Mouse (Mus musculus) heart, adult 2 months (tissue): ENCODE measurements around the gene Tmem251. TPM values are rescaled to one million over a fixed set of nuclear protein-coding genes. Genes with fewer than 3 reads are reported as not detected.
A peak's percentile ranks its signal among the peaks of the same experiment; 100 is the strongest.

Experiments
- DNase-seq, 2 experiments: peaks; one replicate each; pipeline ENCODE4 v3.0.0; 2021
- H3K27ac ChIP-seq: fragments of 200-600 bp; 2 replicates; pipeline ENCODE4 v1.8.1; 2022
- H3K27me3 ChIP-seq: fragments of 200-500 bp; 2 replicates; pipeline ENCODE4 v1.6.1; 2012; ENCODE audit warnings: mild to moderate bottlenecking, low read length, inconsistent platforms, mixed read lengths; ENCODE audit not compliant: control insufficient read depth, insufficient read depth
- H3K36me3 ChIP-seq: fragments of 200-500 bp; 2 replicates; pipeline ENCODE4 v1.6.1; 2012; ENCODE audit warnings: low read length, inconsistent platforms; ENCODE audit not compliant: control insufficient read depth, insufficient read depth
- H3K4me1 ChIP-seq: fragments of 200-500 bp; 2 replicates; pipeline ENCODE4 v1.6.1; 2011; ENCODE audit warnings: low read length; ENCODE audit not compliant: control insufficient read depth, insufficient read depth
- H3K4me3 ChIP-seq: fragments of 200-600 bp; 2 replicates; pipeline ENCODE4 v1.8.1; 2022
- H3K79me2 ChIP-seq: fragments of 200-500 bp; replicated peaks from 2 replicates; pipeline ENCODE4 v1.6.1; 2012; ENCODE audit warnings: mild to moderate bottlenecking, inconsistent platforms, low read length, moderate library complexity, mixed read lengths; ENCODE audit not compliant: control insufficient read depth, insufficient read depth
- H3K9ac ChIP-seq: fragments of 200-500 bp; 2 replicates; pipeline ENCODE4 v1.6.1; 2012; ENCODE audit warnings: low read depth, mild to moderate bottlenecking, control low read depth, inconsistent platforms, low read length, mixed read lengths
- CTCF ChIP-seq: fragments of 200-600 bp; IDR thresholded peaks from 2 replicates; pipeline ENCODE4 v1.8.1; 2022; ENCODE audit warnings: antibody characterized with exemption, mild to moderate bottlenecking, moderate library complexity
- EP300 ChIP-seq: fragments of 200-500 bp; IDR thresholded peaks from 2 replicates; pipeline ENCODE4 v1.6.1; 2011; ENCODE audit warnings: low read depth, low read length, control low read depth; ENCODE audit not compliant: insufficient read depth
- POLR2A ChIP-seq: fragments of 200-500 bp; IDR thresholded peaks from 2 replicates; pipeline ENCODE4 v1.6.1; 2011; ENCODE audit warnings: mild to moderate bottlenecking, low read depth, low read length, control low read depth; ENCODE audit not compliant: insufficient read depth
- WGBS: fragments of 180-500 bp; shearing (Covaris S2); methylation state at CpG from one replicate; pipeline ENCODE4 v1.1.7; 2018; 5-methylcytosine and 5-hydroxymethylcytosine counted together
- intact Hi-C: fragments of 180-260 bp; cut with DNase I; formaldehyde crosslinking; loops from one replicate; pipeline ENCODE4 v1.15.1; 2025
- polyA plus RNA-seq: library from polyadenylated mRNA; depleted of rRNA; stranded (reverse); fragments of >200 nt; gene quantifications from 2 replicates; pipeline ENCODE4 v1.2.3, GENCODE M21; 2012
- total RNA-seq, 2 experiments: library from RNA; stranded (reverse); gene quantifications; 2 replicates each; pipeline ENCODE4 v1.2.3; 2021

Gene Tmem251
- total and polyA plus RNA-seq, 3 experiments = 1.8 to 4.6 (median 4.5) TPM

DNA sequence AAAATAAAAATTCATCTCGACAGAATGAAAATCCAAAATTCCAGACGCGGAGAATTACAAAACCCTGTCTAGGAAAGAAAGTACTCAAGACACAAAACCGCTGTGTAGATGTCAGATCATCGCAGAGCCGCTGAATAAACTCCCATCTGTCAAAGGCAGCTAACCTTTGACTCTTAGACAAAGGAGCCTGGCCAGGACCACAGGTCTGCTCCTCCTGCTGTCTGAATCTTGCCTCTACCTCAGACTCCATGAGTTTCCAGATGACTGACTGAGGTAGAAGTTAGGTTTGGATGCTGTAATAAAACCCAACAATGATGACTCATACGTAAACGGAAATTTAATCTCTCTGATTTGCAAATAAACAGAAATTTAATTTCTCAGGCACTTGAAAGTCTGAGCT is 20.6 kb upstream of the Tmem251 start:
- Histone ChIP-seq H3K9ac (no peak overlapping the region), H3K79me2 (no peaks in the 10 kb centered on the region), H3K27ac (no peak overlapping the region), H3K36me3 (no peaks in the 10 kb centered on the region), H3K4me1 (no peaks in the 10 kb centered on the region), H3K27me3 (no peaks in the 10 kb centered on the region), H3K4me3 (no peak overlapping the region)
- TF ChIP-seq POLR2A (no peak), EP300 (no peak)
- DNase-seq = no peak
- intact Hi-C loops = no loop called here
- 89% methylated on average over 8 of the region's 8 CpGs for WGBS

DNA sequence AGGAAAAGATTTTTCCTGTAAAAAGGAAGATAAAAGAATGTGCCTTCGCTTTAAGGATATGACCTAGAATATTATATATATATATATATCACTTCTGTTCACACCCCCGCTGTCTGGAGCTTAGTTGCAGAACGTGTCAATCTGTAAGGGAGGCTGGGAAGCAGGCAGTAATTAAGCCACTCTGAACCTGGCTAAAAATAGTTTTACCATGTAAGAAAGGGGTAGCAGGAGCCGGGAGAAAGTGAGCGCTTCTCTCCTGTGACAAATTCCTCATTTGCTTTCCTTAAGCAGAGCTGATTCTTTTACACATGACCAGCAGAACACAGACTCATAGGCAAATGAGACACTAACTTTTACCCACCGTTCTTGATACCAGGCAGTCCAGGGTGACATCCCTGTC is 19.7 kb upstream of the Tmem251 start:
- Histone ChIP-seq H3K4me3 (no peak overlapping the region), H3K36me3 (no peaks in the 10 kb centered on the region), H3K27me3 (no peaks in the 10 kb centered on the region), H3K4me1 (no peaks in the 10 kb centered on the region), H3K79me2 (no peaks in the 10 kb centered on the region), H3K27ac (no peak overlapping the region), H3K9ac (no peak overlapping the region)
- no peak for DNase-seq
- TF ChIP-seq EP300 (no peak), POLR2A (no peak), CTCF (no peak)
- intact Hi-C loops = no loop called here
- WGBS = 36% methylated on average over 6 of the region's 6 CpGs

DNA sequence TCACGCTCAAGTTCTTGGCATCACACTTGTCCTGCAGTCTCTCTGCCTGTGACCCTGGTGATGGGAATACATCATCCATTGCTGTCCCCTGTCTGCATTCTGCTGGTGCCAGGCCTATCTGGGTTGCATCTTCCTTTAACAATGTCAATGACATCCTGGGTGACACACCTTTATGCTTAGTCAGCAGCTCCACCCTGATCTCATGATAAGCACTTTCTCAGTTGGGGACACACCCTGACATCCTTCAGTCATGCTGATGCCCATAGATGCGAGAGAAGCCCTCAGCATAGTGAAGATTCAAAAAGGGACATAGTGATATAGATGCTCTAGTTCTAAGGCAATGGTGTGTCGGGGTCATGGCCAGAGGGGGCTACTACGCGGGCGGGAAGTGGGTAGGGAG is 18.4 kb upstream of the Tmem251 start:
- no peak for DNase-seq
- Histone ChIP-seq H3K27me3 (no peaks in the 10 kb centered on the region), H3K79me2 (no peaks in the 10 kb centered on the region), H3K36me3 (no peaks in the 10 kb centered on the region), H3K4me3 (no peak overlapping the region), H3K4me1 (no peaks in the 10 kb centered on the region), H3K27ac (no peak overlapping the region), H3K9ac (no peak overlapping the region)
- 87% methylated on average over 6 of the region's 6 CpGs for WGBS
- intact Hi-C loops = no loop called here
- TF ChIP-seq POLR2A (no peak), EP300 (no peak), CTCF (no peak)

DNA sequence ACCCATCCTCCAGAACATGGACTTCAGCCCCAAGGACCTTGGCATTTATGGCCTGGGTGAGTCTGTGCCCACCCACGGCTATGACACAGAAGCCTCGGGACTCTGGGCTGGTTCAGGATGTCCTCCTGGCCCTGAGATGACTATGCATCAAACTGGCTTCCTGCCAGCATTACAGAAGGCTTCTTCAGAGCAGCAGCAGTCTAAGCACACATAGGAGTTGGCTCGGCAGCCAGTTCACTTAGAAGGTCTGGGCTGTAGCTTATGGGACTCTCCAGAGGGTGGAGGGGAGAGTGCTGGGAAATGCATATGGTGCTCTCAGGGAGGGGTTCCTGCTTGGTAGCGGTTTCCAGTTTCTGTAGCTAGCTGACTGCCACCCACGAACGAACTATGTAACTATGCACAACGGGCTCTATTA is 17.8 kb upstream of the Tmem251 start:
- no peak for DNase-seq
- Histone ChIP-seq H3K79me2 (no peaks in the 10 kb centered on the region), H3K4me1 (no peaks in the 10 kb centered on the region), H3K27me3 (no peaks in the 10 kb centered on the region), H3K27ac (no peak overlapping the region), H3K36me3 (no peaks in the 10 kb centered on the region), H3K4me3 (no peak overlapping the region), H3K9ac (no peak overlapping the region)
- intact Hi-C loops = no loop called here
- TF ChIP-seq POLR2A = no peak
- no peak for TF ChIP-seq CTCF
- TF ChIP-seq EP300 = no peak
- 56% methylated on average over 7 of the region's 7 CpGs for WGBS

DNA sequence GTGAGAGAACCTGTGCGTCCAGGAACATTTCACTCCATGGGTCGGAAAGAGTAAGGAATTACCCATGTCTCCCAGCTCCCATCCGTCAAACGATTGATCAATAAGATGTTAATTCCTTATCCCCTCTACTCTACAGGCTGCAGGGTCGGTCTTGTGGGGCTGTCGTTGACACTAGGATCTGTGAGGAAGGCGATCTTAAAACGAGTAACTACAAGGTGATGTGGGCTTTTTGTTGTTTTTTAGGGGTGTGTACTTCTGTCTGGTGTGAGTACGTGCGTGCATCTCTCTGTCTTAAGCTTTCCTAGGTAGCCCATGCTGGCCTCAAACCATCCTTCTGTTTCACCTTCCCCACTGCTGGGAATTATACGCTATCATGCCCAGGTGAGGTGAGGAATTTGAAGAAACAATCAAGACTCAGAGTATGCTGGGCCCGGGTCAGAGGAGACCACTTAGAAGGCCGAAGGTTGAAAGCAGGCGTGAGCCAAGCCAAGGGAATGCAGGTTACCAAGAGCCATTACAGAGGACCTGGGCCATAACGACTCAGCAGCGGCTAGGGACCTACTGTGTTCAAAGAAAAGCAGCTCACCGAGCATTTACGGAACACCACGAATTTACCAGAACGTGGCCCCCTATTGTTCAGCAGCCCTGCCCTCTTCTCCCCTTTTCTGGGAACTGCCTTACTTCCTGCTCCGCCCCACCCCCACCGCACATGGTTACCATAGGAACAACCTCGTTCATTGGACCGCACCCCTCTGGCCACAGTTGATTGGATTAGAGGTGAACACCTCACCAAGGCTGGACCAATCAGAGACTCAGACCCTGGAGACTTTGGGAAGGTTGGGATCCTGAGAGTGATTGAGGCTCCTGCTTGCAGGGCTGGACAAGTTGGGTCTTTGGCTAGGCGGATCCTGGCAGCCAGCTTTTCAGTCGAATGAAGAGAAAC is 13.4 kb upstream of the Tmem251 start:
- Histone ChIP-seq H3K79me2 (no peaks in the 10 kb centered on the region), H3K4me1 (no peaks in the 10 kb centered on the region), H3K27ac (no peak overlapping the region), H3K36me3 (no peaks in the 10 kb centered on the region), H3K4me3 (no peak overlapping the region), H3K9ac (no peak overlapping the region), H3K27me3 (no peaks in the 10 kb centered on the region)
- 50% methylated on average over 26 of the region's 26 CpGs for WGBS
- TF ChIP-seq EP300 (no peak), CTCF (no peak), POLR2A (no peak)
- intact Hi-C loops = no loop called here
- DNase-seq = peak in 1 of 2 experiments; percentile 40
